Mouse (Mus musculus): ENCODE results near the gene Pus7. TPM values are rescaled to one million over a fixed set of nuclear protein-coding genes. Genes with fewer than 3 reads are reported as not detected.

Gene Pus7
- polyA plus RNA-seq, 1 experiment: 32.6 TPM

GRCm38 (mm10) chr5:23758633-23759032 is 24.9 kb downstream of the Pus7 start:
- no peak for TF ChIP-seq POLR2A (IDR thresholded peaks at IDR 0.05; ENCODE audit: low read depth, low read length)
- TF ChIP-seq CTCF (IDR thresholded peaks at IDR 0.05; ENCODE audit: borderline replicate concordance, insufficient read depth, low read length): peak; percentile 63; the same call in 1 of the 2 replicates
- H3K4me3 ChIP-seq (ENCODE audit: insufficient read depth, low read length): no peak overlapping the region
- H3K4me1 ChIP-seq (ENCODE audit: control insufficient read depth, insufficient read depth, low read length): no peaks in the 10 kb centered on the region
- H3K27ac ChIP-seq (ENCODE audit: insufficient read depth, low read length): no peak overlapping the region

- TF ChIP-seq CTCF (IDR thresholded peaks at IDR 0.05; ENCODE audit: borderline replicate concordance, insufficient read depth, low read length) (no peak), POLR2A (IDR thresholded peaks at IDR 0.05; ENCODE audit: low read depth, low read length) (no peak)
- no peaks in the 10 kb centered on the region for H3K4me1 ChIP-seq (ENCODE audit: control insufficient read depth, insufficient read depth, low read length)
- no peak overlapping the region for H3K27ac ChIP-seq (ENCODE audit: insufficient read depth, low read length)
- H3K4me3 ChIP-seq (ENCODE audit: insufficient read depth, low read length): no peak overlapping the region
Measured at GRCm38 (mm10) chr5:23756368-23756767, 27.1 kb downstream of the Pus7 start.

GRCm38 (mm10) chr5:23755591-23755990 is 27.9 kb downstream of the Pus7 start:
- no peaks in the 10 kb centered on the region for H3K4me1 ChIP-seq (ENCODE audit: control insufficient read depth, insufficient read depth, low read length)
- H3K4me3 ChIP-seq (ENCODE audit: insufficient read depth, low read length): no peak overlapping the region
- TF ChIP-seq CTCF (IDR thresholded peaks at IDR 0.05; ENCODE audit: borderline replicate concordance, insufficient read depth, low read length) (no peak), POLR2A (IDR thresholded peaks at IDR 0.05; ENCODE audit: low read depth, low read length) (no peak)
- H3K27ac ChIP-seq (ENCODE audit: insufficient read depth, low read length): no peak overlapping the region

GRCm38 (mm10) chr5:23749882-23750281 is 33.6 kb downstream of the Pus7 start:
- Histone ChIP-seq H3K27ac (ENCODE audit: insufficient read depth, low read length) (no peak overlapping the region), H3K4me1 (ENCODE audit: control insufficient read depth, insufficient read depth, low read length) (no peaks in the 10 kb centered on the region), H3K4me3 (ENCODE audit: insufficient read depth, low read length) (no peak overlapping the region)
- TF ChIP-seq CTCF (IDR thresholded peaks at IDR 0.05; ENCODE audit: borderline replicate concordance, insufficient read depth, low read length) (no peak), POLR2A (IDR thresholded peaks at IDR 0.05; ENCODE audit: low read depth, low read length) (no peak)

- Histone ChIP-seq H3K4me3 (ENCODE audit: insufficient read depth, low read length) (no peak overlapping the region), H3K27ac (ENCODE audit: insufficient read depth, low read length) (no peak overlapping the region), H3K4me1 (ENCODE audit: control insufficient read depth, insufficient read depth, low read length) (no peaks in the 10 kb centered on the region)
- no peak for TF ChIP-seq POLR2A (IDR thresholded peaks at IDR 0.05; ENCODE audit: low read depth, low read length)
- TF ChIP-seq CTCF (IDR thresholded peaks at IDR 0.05; ENCODE audit: borderline replicate concordance, insufficient read depth, low read length): no peak
Measured at GRCm38 (mm10) chr5:23743261-23743660, 40.2 kb downstream of the Pus7 start.

DNA sequence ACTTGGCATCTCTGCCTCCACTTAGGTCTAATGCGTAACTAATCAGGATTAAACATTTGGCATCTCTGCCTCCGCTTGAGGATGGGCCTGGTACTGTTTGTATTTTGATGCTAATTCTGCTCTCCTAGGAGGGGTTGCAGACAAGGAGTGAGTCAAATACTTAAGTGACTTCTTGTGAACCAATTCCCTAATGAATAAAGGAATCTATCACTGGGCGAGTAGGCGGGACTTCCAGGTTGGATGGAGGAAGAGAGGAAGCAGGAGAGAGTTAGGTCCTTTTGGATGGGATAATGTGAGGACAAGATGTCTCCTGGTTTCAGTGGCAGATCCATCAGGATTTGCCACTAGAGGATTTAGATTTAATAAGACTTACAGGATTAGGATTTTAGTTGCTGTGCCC is 46.4 kb downstream of the Pus7 start:
- Histone ChIP-seq H3K27ac (ENCODE audit: insufficient read depth, low read length) (no peak overlapping the region), H3K4me1 (ENCODE audit: control insufficient read depth, insufficient read depth, low read length) (no peaks in the 10 kb centered on the region; the same call in 1 of the 2 replicates), H3K4me3 (ENCODE audit: insufficient read depth, low read length) (no peak overlapping the region)
- TF ChIP-seq CTCF (IDR thresholded peaks at IDR 0.05; ENCODE audit: borderline replicate concordance, insufficient read depth, low read length): no peak
- no peak for TF ChIP-seq POLR2A (IDR thresholded peaks at IDR 0.05; ENCODE audit: low read depth, low read length)

GRCm38 (mm10) chr5:23736366-23736765 is 47.1 kb downstream of the Pus7 start:
- H3K4me1 ChIP-seq (ENCODE audit: control insufficient read depth, insufficient read depth, low read length): no peaks in the 10 kb centered on the region; the same call in 1 of the 2 replicates
- no peak overlapping the region for H3K4me3 ChIP-seq (ENCODE audit: insufficient read depth, low read length)
- H3K27ac ChIP-seq (ENCODE audit: insufficient read depth, low read length): no peak overlapping the region
- TF ChIP-seq POLR2A (IDR thresholded peaks at IDR 0.05; ENCODE audit: low read depth, low read length) (no peak), CTCF (IDR thresholded peaks at IDR 0.05; ENCODE audit: borderline replicate concordance, insufficient read depth, low read length) (no peak)

DNA sequence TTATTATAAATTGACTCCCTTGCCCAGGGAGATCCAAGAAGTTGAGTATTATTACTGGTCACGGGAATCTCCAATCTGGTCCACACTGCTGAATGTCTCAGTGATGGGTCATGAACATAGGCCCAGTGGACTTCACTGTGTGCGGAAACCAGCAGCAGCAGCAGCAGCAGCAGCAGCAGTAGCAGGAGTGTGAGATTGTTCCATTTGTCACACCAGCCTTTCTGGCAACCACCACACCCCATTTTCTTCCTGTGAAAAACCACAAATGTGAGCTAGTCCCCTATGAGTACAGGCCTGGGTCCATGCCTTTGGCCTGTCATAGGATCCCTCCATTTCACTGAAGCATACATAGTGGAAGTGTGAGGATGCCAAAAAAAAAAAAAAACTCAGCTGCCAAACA is 61.6 kb downstream of the Pus7 start:
- Histone ChIP-seq H3K4me1 (ENCODE audit: control insufficient read depth, insufficient read depth, low read length) (peaks cover 7% of the 10 kb centered on the region), H3K27ac (ENCODE audit: insufficient read depth, low read length) (no peak overlapping the region), H3K4me3 (ENCODE audit: insufficient read depth, low read length) (no peak overlapping the region)
- TF ChIP-seq CTCF (IDR thresholded peaks at IDR 0.05; ENCODE audit: borderline replicate concordance, insufficient read depth, low read length) (no peak), POLR2A (IDR thresholded peaks at IDR 0.05; ENCODE audit: low read depth, low read length) (no peak)

DNA sequence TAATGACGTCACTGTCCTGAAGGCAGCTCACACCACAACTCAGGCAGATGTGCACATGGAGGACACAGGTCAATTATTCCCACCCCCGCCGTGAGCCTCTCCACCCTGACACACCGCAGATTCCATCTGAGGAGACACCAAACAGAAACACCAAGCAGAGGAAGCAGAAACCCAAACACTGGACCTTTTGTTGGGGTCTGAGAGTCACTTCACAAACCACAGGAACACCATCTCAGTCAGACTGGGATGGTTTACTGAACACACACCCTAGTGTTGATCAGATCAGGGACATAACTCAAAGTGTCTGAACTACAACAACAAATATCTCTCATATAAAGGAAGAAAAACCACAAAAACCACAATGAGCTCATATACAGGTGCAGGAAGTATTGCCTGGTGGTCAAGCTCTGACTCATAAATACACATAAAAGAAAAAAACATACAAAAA is 64.6 kb downstream of the Pus7 start:
- Histone ChIP-seq H3K4me1 (ENCODE audit: control insufficient read depth, insufficient read depth, low read length) (peaks cover 7% of the 10 kb centered on the region), H3K4me3 (ENCODE audit: insufficient read depth, low read length) (no peak overlapping the region), H3K27ac (ENCODE audit: insufficient read depth, low read length) (no peak overlapping the region)
- no peak for TF ChIP-seq CTCF (IDR thresholded peaks at IDR 0.05; ENCODE audit: borderline replicate concordance, insufficient read depth, low read length)
- TF ChIP-seq POLR2A (IDR thresholded peaks at IDR 0.05; ENCODE audit: low read depth, low read length): no peak

GRCm38 (mm10) chr5:23718182-23718534 is 65.4 kb downstream of the Pus7 start:
- no peak for TF ChIP-seq CTCF (IDR thresholded peaks at IDR 0.05; ENCODE audit: borderline replicate concordance, insufficient read depth, low read length)
- no peak for TF ChIP-seq POLR2A (IDR thresholded peaks at IDR 0.05; ENCODE audit: low read depth, low read length)
- H3K27ac ChIP-seq (ENCODE audit: insufficient read depth, low read length): no peak overlapping the region
- no peak overlapping the region for H3K4me3 ChIP-seq (ENCODE audit: insufficient read depth, low read length)
- peaks cover 7% of the 10 kb centered on the region for H3K4me1 ChIP-seq (ENCODE audit: control insufficient read depth, insufficient read depth, low read length)

Measured in embryonic fibroblast, embryonic 13.5 days (primary cell).